Mouse (Mus musculus): ENCODE measurements at regions not wholly inside any gene's neighbourhood (a gene's known extent, or its start where the extent isn't known, plus 50 kb on each side); places are given as distances from the start of the nearest gene placed in this dataset.

GRCm38 (mm10) chr10:8986339-8986738 is 100.5 kb upstream of the Sash1 start:
- TF ChIP-seq CTCF (IDR thresholded peaks at IDR 0.05; ENCODE audit: low read depth, low read length) (no peak), POLR2A (IDR thresholded peaks at IDR 0.05; ENCODE audit: extremely low read depth, insufficient read depth, low read length) (no peak)
